Mouse (Mus musculus): ENCODE measurements around the gene Prkca. TPM values are rescaled to one million over a fixed set of nuclear protein-coding genes. Genes with fewer than 3 reads are reported as not detected.

Prkca gene
- polyA plus RNA-seq, 1 experiment = 18.1 TPM

- TF ChIP-seq FOSL1 (IDR thresholded peaks at IDR 0.05; ENCODE audit: insufficient read depth, low read length, poor library complexity, severe bottlenecking) = no peak
- TF ChIP-seq MYOD1 (IDR thresholded peaks at IDR 0.05; ENCODE audit: control insufficient read depth, insufficient read length, low read depth) = no peak
- TF ChIP-seq MAX (IDR thresholded peaks at IDR 0.05) = no peak
- no peak for TF ChIP-seq MYOG (IDR thresholded peaks at IDR 0.05; ENCODE audit: control insufficient read depth, extremely low read depth, insufficient read length)
- TF ChIP-seq USF1 (IDR thresholded peaks at IDR 0.05; ENCODE audit: low read depth) = no peak
These were observed 167.0 kb downstream of the Prkca start for GRCm38 (mm10) chr11:108176715-108177114.

GRCm38 (mm10) chr11:108171917-108172316 lies 171.8 kb downstream of the Prkca start:
- H3K79me3 ChIP-seq (ENCODE audit: low read depth) = peaks cover 2% of the 10 kb centered on the region
- H3K4me3 ChIP-seq (ENCODE audit: insufficient read depth, poor library complexity, severe bottlenecking) = no peak overlapping the region
- H3ac ChIP-seq (ENCODE audit: control insufficient read depth, insufficient read length, low read depth) = no peak overlapping the region
- no peaks in the 10 kb centered on the region for H3K27me3 ChIP-seq (ENCODE audit: control insufficient read depth, insufficient read depth, insufficient read length)
- H3K79me2 ChIP-seq (ENCODE audit: control insufficient read depth, insufficient read depth) = peaks cover 46% of the 10 kb centered on the region
- TF ChIP-seq MYOD1 (IDR thresholded peaks at IDR 0.05; ENCODE audit: control insufficient read depth, insufficient read length, low read depth) = no peak
- TF ChIP-seq FOSL1 (IDR thresholded peaks at IDR 0.05; ENCODE audit: insufficient read depth, low read length, poor library complexity, severe bottlenecking) = no peak
- TF ChIP-seq MAX (IDR thresholded peaks at IDR 0.05) = no peak
- no peak for TF ChIP-seq CEBPB (IDR thresholded peaks at IDR 0.05; ENCODE audit: low read depth)
- TF ChIP-seq MYOG (IDR thresholded peaks at IDR 0.05; ENCODE audit: control insufficient read depth, extremely low read depth, insufficient read length) = no peak
- no peak for TF ChIP-seq CTCF (IDR thresholded peaks at IDR 0.05; ENCODE audit: control insufficient read depth, insufficient read depth, insufficient read length)
- no peak for TF ChIP-seq USF1 (IDR thresholded peaks at IDR 0.05; ENCODE audit: low read depth)
- H3K36me3 ChIP-seq (ENCODE audit: control insufficient read depth, insufficient read depth) = peaks cover 3% of the 10 kb centered on the region

More at GRCm38 (mm10) chr11:108176715-108177114, 167.0 kb downstream of the Prkca start:
- Histone ChIP-seq H3ac (ENCODE audit: control insufficient read depth, insufficient read length, low read depth) (no peak overlapping the region), H3K36me3 (ENCODE audit: control insufficient read depth, insufficient read depth) (peaks cover 12% of the 10 kb centered on the region), H3K4me3 (ENCODE audit: insufficient read depth, poor library complexity, severe bottlenecking) (no peak overlapping the region), H3K79me2 (ENCODE audit: control insufficient read depth, insufficient read depth) (peaks cover 61% of the 10 kb centered on the region), H3K27me3 (ENCODE audit: control insufficient read depth, insufficient read depth, insufficient read length) (no peaks in the 10 kb centered on the region), H3K79me3 (ENCODE audit: low read depth) (peaks cover 8% of the 10 kb centered on the region)

GRCm38 (mm10) chr11:108171260-108171659 lies 172.5 kb downstream of the Prkca start:
- TF ChIP-seq MYOG (IDR thresholded peaks at IDR 0.05; ENCODE audit: control insufficient read depth, extremely low read depth, insufficient read length) = no peak
- H3K27me3 ChIP-seq (ENCODE audit: control insufficient read depth, insufficient read depth, insufficient read length) = no peaks in the 10 kb centered on the region
- H3K4me3 ChIP-seq (ENCODE audit: insufficient read depth, poor library complexity, severe bottlenecking) = no peak overlapping the region

GRCm38 (mm10) chr11:108170107-108170506 lies 173.6 kb downstream of the Prkca start:
- TF ChIP-seq USF1 (IDR thresholded peaks at IDR 0.05; ENCODE audit: low read depth) = no peak
- no peak for TF ChIP-seq MYOD1 (IDR thresholded peaks at IDR 0.05; ENCODE audit: control insufficient read depth, insufficient read length, low read depth)
- no peak for TF ChIP-seq CTCF (IDR thresholded peaks at IDR 0.05; ENCODE audit: control insufficient read depth, insufficient read depth, insufficient read length)
- Histone ChIP-seq H3K27me3 (ENCODE audit: control insufficient read depth, insufficient read depth, insufficient read length) (no peaks in the 10 kb centered on the region), H3K36me3 (ENCODE audit: control insufficient read depth, insufficient read depth) (no peaks in the 10 kb centered on the region), H3K79me2 (ENCODE audit: control insufficient read depth, insufficient read depth) (peaks cover 32% of the 10 kb centered on the region), H3K4me3 (ENCODE audit: insufficient read depth, poor library complexity, severe bottlenecking) (no peak overlapping the region), H3ac (ENCODE audit: control insufficient read depth, insufficient read length, low read depth) (no peak overlapping the region), H3K79me3 (ENCODE audit: low read depth) (peaks cover 2% of the 10 kb centered on the region)

More at GRCm38 (mm10) chr11:108171260-108171659, 172.5 kb downstream of the Prkca start:
- H3K79me3 ChIP-seq (ENCODE audit: low read depth) = peaks cover 2% of the 10 kb centered on the region
- H3K36me3 ChIP-seq (ENCODE audit: control insufficient read depth, insufficient read depth) = peaks cover under 1% of the 10 kb centered on the region
- H3K79me2 ChIP-seq (ENCODE audit: control insufficient read depth, insufficient read depth) = peaks cover 39% of the 10 kb centered on the region
- H3ac ChIP-seq (ENCODE audit: control insufficient read depth, insufficient read length, low read depth) = no peak overlapping the region

- Histone ChIP-seq H3K4me3 (ENCODE audit: insufficient read depth, poor library complexity, severe bottlenecking) (no peak overlapping the region), H3K36me3 (ENCODE audit: control insufficient read depth, insufficient read depth) (no peaks in the 10 kb centered on the region), H3ac (ENCODE audit: control insufficient read depth, insufficient read length, low read depth) (no peak overlapping the region), H3K27me3 (ENCODE audit: control insufficient read depth, insufficient read depth, insufficient read length) (no peaks in the 10 kb centered on the region), H3K79me2 (ENCODE audit: control insufficient read depth, insufficient read depth) (peaks cover 34% of the 10 kb centered on the region), H3K79me3 (ENCODE audit: low read depth) (no peaks in the 10 kb centered on the region)
- no peak for TF ChIP-seq MYOG (IDR thresholded peaks at IDR 0.05; ENCODE audit: control insufficient read depth, extremely low read depth, insufficient read length)
- TF ChIP-seq USF1 (IDR thresholded peaks at IDR 0.05; ENCODE audit: low read depth) = no peak
- no peak for TF ChIP-seq CTCF (IDR thresholded peaks at IDR 0.05; ENCODE audit: control insufficient read depth, insufficient read depth, insufficient read length)
- TF ChIP-seq MAX (IDR thresholded peaks at IDR 0.05) = no peak
- no peak for TF ChIP-seq CEBPB (IDR thresholded peaks at IDR 0.05; ENCODE audit: low read depth)
- TF ChIP-seq MYOD1 (IDR thresholded peaks at IDR 0.05; ENCODE audit: control insufficient read depth, insufficient read length, low read depth) = no peak
- no peak for TF ChIP-seq FOSL1 (IDR thresholded peaks at IDR 0.05; ENCODE audit: insufficient read depth, low read length, poor library complexity, severe bottlenecking)
These were observed 178.0 kb downstream of the Prkca start for GRCm38 (mm10) chr11:108165725-108166124.

GRCm38 (mm10) chr11:108162639-108163038 lies 181.1 kb downstream of the Prkca start:
- H3K4me3 ChIP-seq (ENCODE audit: insufficient read depth, poor library complexity, severe bottlenecking) = no peak overlapping the region
- no peak for TF ChIP-seq FOSL1 (IDR thresholded peaks at IDR 0.05; ENCODE audit: insufficient read depth, low read length, poor library complexity, severe bottlenecking)
- no peak for TF ChIP-seq MYOD1 (IDR thresholded peaks at IDR 0.05; ENCODE audit: control insufficient read depth, insufficient read length, low read depth)
- TF ChIP-seq MYOG (IDR thresholded peaks at IDR 0.05; ENCODE audit: control insufficient read depth, extremely low read depth, insufficient read length) = no peak
- TF ChIP-seq USF1 (IDR thresholded peaks at IDR 0.05; ENCODE audit: low read depth) = no peak
- no peak for TF ChIP-seq MAX (IDR thresholded peaks at IDR 0.05)
- no peaks in the 10 kb centered on the region for H3K27me3 ChIP-seq (ENCODE audit: control insufficient read depth, insufficient read depth, insufficient read length)
- H3K79me3 ChIP-seq (ENCODE audit: low read depth) = peaks cover 8% of the 10 kb centered on the region
- peaks cover 33% of the 10 kb centered on the region for H3K79me2 ChIP-seq (ENCODE audit: control insufficient read depth, insufficient read depth)
- no peak overlapping the region for H3ac ChIP-seq (ENCODE audit: control insufficient read depth, insufficient read length, low read depth)
- peaks cover 3% of the 10 kb centered on the region for H3K36me3 ChIP-seq (ENCODE audit: control insufficient read depth, insufficient read depth)
